Mouse (Mus musculus) ES-Bruce4 (cell line): ENCODE data around the gene Mrpl17.

Source experiments
- CTCF ChIP-seq: IDR thresholded peaks from one replicate; pipeline ENCODE4 v1.8.1; 2011; ENCODE audit warnings: low read depth, low read length
- EP300 ChIP-seq: IDR thresholded peaks from 2 replicates; pipeline ENCODE4 v1.6.1; 2011; ENCODE audit warnings: low read depth, low read length; ENCODE audit not compliant: insufficient read depth
- POLR2A ChIP-seq: IDR thresholded peaks from one replicate; pipeline ENCODE4 v1.8.1; 2011; ENCODE audit warnings: low read length; ENCODE audit not compliant: insufficient read depth

GRCm38 (mm10) chr7:105806125-105806524 is 4.8 kb downstream of the Mrpl17 start:
- TF ChIP-seq POLR2A (no peak), CTCF (no peak), EP300 (no peak)
